Mouse (Mus musculus) neural tube, embryonic 12.5 days (tissue): Measurements from ENCODE around the gene Gopc. TPM values are rescaled to one million over a fixed set of nuclear protein-coding genes. Genes with fewer than 3 reads are reported as not detected.

ENCODE experiments used
- ATAC-seq: fragments of 200-750 bp; cut with Nextera tagmentation; 2 replicates; pipeline ENCODE4 v1.8.0; 2017; ENCODE audit warnings: low read depth, mild to moderate bottlenecking, moderate TSS enrichment, moderate library complexity; ENCODE audit not compliant: low FRiP score
- H3K27ac ChIP-seq: fragments of 300-500 bp; sonication (generic); 2 replicates; pipeline ENCODE4 v1.5.1; 2016
- H3K27me3 ChIP-seq: fragments of 300-500 bp; sonication (generic); replicated peaks from 2 replicates; pipeline ENCODE4 v1.6.1; 2016; ENCODE audit warnings: mild to moderate bottlenecking
- H3K36me3 ChIP-seq: fragments of 300-500 bp; sonication (generic); 2 replicates; pipeline ENCODE4 v1.6.1; 2016; ENCODE audit warnings: mild to moderate bottlenecking
- H3K4me1 ChIP-seq: fragments of 300-500 bp; sonication (generic); 2 replicates; pipeline ENCODE4 v1.6.1; 2016
- H3K4me2 ChIP-seq: fragments of 300-500 bp; sonication (generic); replicated peaks from 2 replicates; pipeline ENCODE4 v1.6.1; 2016; ENCODE audit warnings: mild to moderate bottlenecking
- H3K4me3 ChIP-seq: fragments of 300-500 bp; sonication (generic); 2 replicates; pipeline ENCODE4 v1.5.1; 2016
- H3K9ac ChIP-seq: fragments of 300-500 bp; sonication (generic); 2 replicates; pipeline ENCODE4 v1.6.1; 2016; ENCODE audit warnings: mild to moderate bottlenecking
- H3K9me3 ChIP-seq: fragments of 300-500 bp; sonication (generic); 2 replicates; pipeline ENCODE4 v1.6.1; 2016; ENCODE audit warnings: mild to moderate bottlenecking
- WGBS: fragments of 180-500 bp; shearing (Covaris S2); methylation state at CpG from one replicate; pipeline ENCODE4 v1.1.7; 2016; 5-methylcytosine and 5-hydroxymethylcytosine counted together
- polyA plus RNA-seq: library from polyadenylated mRNA; unstranded; fragments of >200 nt; fragmentation: Nextera tagmentation; extraction: Ambion mirVana; gene quantifications from 2 replicates; pipeline ENCODE4 v1.2.1, GENCODE M21; 2016

The Gopc gene
- polyA plus RNA-seq, 1 experiment from 2014 or later: 35.6 TPM

- no peak for ATAC-seq
- WGBS: 80% methylated on average over 2 of the region's 2 CpGs
- Histone ChIP-seq H3K36me3 (no peaks in the 10 kb centered on the region), H3K4me2 (peak overlapping the region; percentile 57), H3K27ac (no peak overlapping the region), H3K27me3 (no peaks in the 10 kb centered on the region), H3K9ac (0 out of 2 replicates have a peak overlapping the region, but pooled peaks have one; percentile 45), H3K4me1 (peaks cover 11% of the 10 kb centered on the region), H3K4me3 (no peak overlapping the region), H3K9me3 (no peaks in the 10 kb centered on the region)
These were observed 34.5 kb upstream of the Gopc start for GRCm38 (mm10) chr10:52416458-52416857.

GRCm38 (mm10) chr10:52415020-52415419 is 33.1 kb upstream of the Gopc start:
- Histone ChIP-seq H3K9me3 (no peaks in the 10 kb centered on the region), H3K36me3 (no peaks in the 10 kb centered on the region), H3K27me3 (no peaks in the 10 kb centered on the region), H3K27ac (no peak overlapping the region), H3K9ac (no peak overlapping the region), H3K4me1 (peaks cover 11% of the 10 kb centered on the region), H3K4me3 (no peak overlapping the region), H3K4me2 (no peak overlapping the region)
- no peak for ATAC-seq
- WGBS: 86% methylated on average over 2 of the region's 2 CpGs

- H3K4me3 ChIP-seq: no peak overlapping the region
- H3K4me1 ChIP-seq: no peaks in the 10 kb centered on the region
- WGBS: 95% methylated on average over 2 of the region's 2 CpGs
- no peaks in the 10 kb centered on the region for H3K9me3 ChIP-seq
- H3K36me3 ChIP-seq: no peaks in the 10 kb centered on the region
- H3K27me3 ChIP-seq: no peaks in the 10 kb centered on the region
- no peak overlapping the region for H3K9ac ChIP-seq
- H3K4me2 ChIP-seq: no peak overlapping the region
- no peak overlapping the region for H3K27ac ChIP-seq
- no peak for ATAC-seq
These were observed 25.6 kb upstream of the Gopc start for GRCm38 (mm10) chr10:52407526-52407925.

- no peak for ATAC-seq
- Histone ChIP-seq H3K36me3 (no peaks in the 10 kb centered on the region), H3K9me3 (no peaks in the 10 kb centered on the region), H3K27me3 (no peaks in the 10 kb centered on the region), H3K4me1 (no peaks in the 10 kb centered on the region), H3K27ac (no peak overlapping the region), H3K4me3 (no peak overlapping the region), H3K4me2 (no peak overlapping the region), H3K9ac (no peak overlapping the region)
- 89% methylated on average over 13 of the region's 13 CpGs for WGBS
These were observed 23.2 kb upstream of the Gopc start for GRCm38 (mm10) chr10:52405160-52405559.

GRCm38 (mm10) chr10:52399722-52400121 is 17.8 kb upstream of the Gopc start:
- Histone ChIP-seq H3K27me3 (no peaks in the 10 kb centered on the region), H3K27ac (no peak overlapping the region), H3K4me1 (no peaks in the 10 kb centered on the region), H3K36me3 (no peaks in the 10 kb centered on the region), H3K4me3 (no peak overlapping the region), H3K9me3 (no peaks in the 10 kb centered on the region), H3K4me2 (no peak overlapping the region), H3K9ac (no peak overlapping the region)
- ATAC-seq: no peak
- 67% methylated on average over 3 of the region's 3 CpGs for WGBS

GRCm38 (mm10) chr10:52398715-52399114 is 16.8 kb upstream of the Gopc start:
- WGBS: 79% methylated on average over 2 of the region's 2 CpGs
- H3K4me1 ChIP-seq: no peaks in the 10 kb centered on the region
- no peak overlapping the region for H3K9ac ChIP-seq
- H3K4me2 ChIP-seq: no peak overlapping the region
- ATAC-seq: no peak
- no peak overlapping the region for H3K4me3 ChIP-seq
- no peaks in the 10 kb centered on the region for H3K36me3 ChIP-seq
- no peak overlapping the region for H3K27ac ChIP-seq
- H3K27me3 ChIP-seq: no peaks in the 10 kb centered on the region
- no peaks in the 10 kb centered on the region for H3K9me3 ChIP-seq

- Histone ChIP-seq H3K27ac (no peak overlapping the region), H3K27me3 (no peaks in the 10 kb centered on the region), H3K36me3 (no peaks in the 10 kb centered on the region), H3K4me1 (no peaks in the 10 kb centered on the region), H3K4me3 (no peak overlapping the region), H3K9ac (no peak overlapping the region), H3K4me2 (no peak overlapping the region), H3K9me3 (no peaks in the 10 kb centered on the region)
- WGBS: 89% methylated on average over 3 of the region's 3 CpGs
- ATAC-seq: no peak
These were observed 14.7 kb upstream of the Gopc start for GRCm38 (mm10) chr10:52396647-52397046.

- Histone ChIP-seq H3K4me1 (no peaks in the 10 kb centered on the region), H3K9ac (no peak overlapping the region), H3K4me2 (no peak overlapping the region), H3K9me3 (no peaks in the 10 kb centered on the region), H3K27me3 (no peaks in the 10 kb centered on the region), H3K27ac (no peak overlapping the region), H3K4me3 (no peak overlapping the region), H3K36me3 (no peaks in the 10 kb centered on the region)
- no peak for ATAC-seq
- WGBS: 71% methylated on average over 2 of the region's 2 CpGs
These were observed 9.3 kb upstream of the Gopc start for GRCm38 (mm10) chr10:52391208-52391607.

- H3K27ac ChIP-seq: no peak overlapping the region
- no peaks in the 10 kb centered on the region for H3K9me3 ChIP-seq
- no peak overlapping the region for H3K4me3 ChIP-seq
- 83% methylated on average over 3 of the region's 3 CpGs for WGBS
- no peak overlapping the region for H3K9ac ChIP-seq
- H3K4me2 ChIP-seq: no peak overlapping the region
- no peaks in the 10 kb centered on the region for H3K36me3 ChIP-seq
- ATAC-seq: no peak
- no peaks in the 10 kb centered on the region for H3K4me1 ChIP-seq
- no peaks in the 10 kb centered on the region for H3K27me3 ChIP-seq
These were observed 7.5 kb upstream of the Gopc start for GRCm38 (mm10) chr10:52389438-52389837.

- no peak for ATAC-seq
- Histone ChIP-seq H3K4me2 (no peak within 1 kb of the TSS), H3K9ac (no peak within 1 kb of the TSS), H3K27ac (no peak within 1 kb of the TSS), H3K27me3 (no peaks in the 10 kb centered on the region), H3K4me1 (no peaks in the 10 kb centered on the region), H3K36me3 (no peaks in the 10 kb centered on the region), H3K9me3 (no peaks in the 10 kb centered on the region), H3K4me3 (no peak within 1 kb of the TSS)
- WGBS: 77% methylated on average over 5 of the region's 5 CpGs
These were observed 7.1 kb upstream of the Gopc start, which contains the start of gene Nepn for GRCm38 (mm10) chr10:52388922-52389430. Gene Nepn, plus strand, starts transcription at chr10:52388972.

- Histone ChIP-seq H3K9ac (no peak overlapping the region), H3K4me3 (no peak overlapping the region), H3K9me3 (no peaks in the 10 kb centered on the region), H3K4me1 (peaks cover 5% of the 10 kb centered on the region; the same call in 1 of the 2 replicates), H3K27me3 (no peaks in the 10 kb centered on the region), H3K4me2 (no peak overlapping the region), H3K36me3 (no peaks in the 10 kb centered on the region), H3K27ac (no peak overlapping the region)
- no peak for ATAC-seq
- WGBS: 79% methylated on average over 4 of the region's 4 CpGs
These were observed 5.3 kb upstream of the Gopc start for GRCm38 (mm10) chr10:52387192-52387591.

GRCm38 (mm10) chr10:52384823-52385610 is 3.1 kb upstream of the Gopc start:
- H3K9ac ChIP-seq: no peak overlapping the region

GRCm38 (mm10) chr10:52383522-52383921 is 1.6 kb upstream of the Gopc start:
- H3K27ac ChIP-seq: no peak overlapping the region
- ATAC-seq: no peak
- peaks cover 10% of the 10 kb centered on the region for H3K4me1 ChIP-seq
- H3K9me3 ChIP-seq: no peaks in the 10 kb centered on the region
- H3K27me3 ChIP-seq: no peaks in the 10 kb centered on the region
- no peaks in the 10 kb centered on the region for H3K36me3 ChIP-seq
- no peak overlapping the region for H3K4me2 ChIP-seq
- no peak overlapping the region for H3K9ac ChIP-seq
- no peak overlapping the region for H3K4me3 ChIP-seq
- WGBS: 91% methylated on average over 1 of the region's 1 CpGs

More at GRCm38 (mm10) chr10:52384823-52385610, 3.1 kb upstream of the Gopc start:
- Histone ChIP-seq H3K27me3 (no peaks in the 10 kb centered on the region), H3K36me3 (no peaks in the 10 kb centered on the region), H3K9me3 (no peaks in the 10 kb centered on the region), H3K4me2 (no peak overlapping the region), H3K4me1 (peaks cover 5% of the 10 kb centered on the region; the same call in 1 of the 2 replicates), H3K27ac (no peak overlapping the region), H3K4me3 (no peak overlapping the region)
- WGBS: 34% methylated on average over 8 of the region's 8 CpGs
- no peak for ATAC-seq
